Mouse (Mus musculus) bone marrow macrophage, adult 2 months (primary cell): ENCODE results near the gene Cadm2. TPM values are rescaled to one million over a fixed set of nuclear protein-coding genes. Genes with fewer than 3 reads are reported as not detected.

Source experiments
- H3K27ac ChIP-seq: 2 replicates; pipeline ENCODE4 v1.5.1; 2012; ENCODE audit warnings: low read depth, low read length; ENCODE audit not compliant: insufficient read depth
- H3K4me1 ChIP-seq: 2 replicates; pipeline ENCODE4 v1.6.1; 2012; ENCODE audit warnings: low read length; ENCODE audit not compliant: control insufficient read depth, insufficient read depth
- H3K4me3 ChIP-seq: 2 replicates; pipeline ENCODE4 v1.5.1; 2012; ENCODE audit warnings: mild to moderate bottlenecking, low read length, moderate library complexity; ENCODE audit not compliant: insufficient read depth
- CTCF ChIP-seq: IDR thresholded peaks from 2 replicates; pipeline ENCODE4 v1.5.1; 2012; ENCODE audit warnings: low read depth, mild to moderate bottlenecking, low read length, moderate library complexity
- POLR2A ChIP-seq: IDR thresholded peaks from 2 replicates; pipeline ENCODE4 v1.6.1; 2012; ENCODE audit warnings: mild to moderate bottlenecking, low read depth, low read length, borderline replicate concordance
- polyA plus RNA-seq: library from polyadenylated mRNA; stranded (reverse); fragments of >200 nt; gene quantifications from 2 replicates; pipeline ENCODE4 v1.2.4, GENCODE M21; 2012; ENCODE audit not compliant: missing spikeins, insufficient read depth, insufficient read length

Gene Cadm2
- polyA plus RNA-seq, 1 experiment = not detected

DNA sequence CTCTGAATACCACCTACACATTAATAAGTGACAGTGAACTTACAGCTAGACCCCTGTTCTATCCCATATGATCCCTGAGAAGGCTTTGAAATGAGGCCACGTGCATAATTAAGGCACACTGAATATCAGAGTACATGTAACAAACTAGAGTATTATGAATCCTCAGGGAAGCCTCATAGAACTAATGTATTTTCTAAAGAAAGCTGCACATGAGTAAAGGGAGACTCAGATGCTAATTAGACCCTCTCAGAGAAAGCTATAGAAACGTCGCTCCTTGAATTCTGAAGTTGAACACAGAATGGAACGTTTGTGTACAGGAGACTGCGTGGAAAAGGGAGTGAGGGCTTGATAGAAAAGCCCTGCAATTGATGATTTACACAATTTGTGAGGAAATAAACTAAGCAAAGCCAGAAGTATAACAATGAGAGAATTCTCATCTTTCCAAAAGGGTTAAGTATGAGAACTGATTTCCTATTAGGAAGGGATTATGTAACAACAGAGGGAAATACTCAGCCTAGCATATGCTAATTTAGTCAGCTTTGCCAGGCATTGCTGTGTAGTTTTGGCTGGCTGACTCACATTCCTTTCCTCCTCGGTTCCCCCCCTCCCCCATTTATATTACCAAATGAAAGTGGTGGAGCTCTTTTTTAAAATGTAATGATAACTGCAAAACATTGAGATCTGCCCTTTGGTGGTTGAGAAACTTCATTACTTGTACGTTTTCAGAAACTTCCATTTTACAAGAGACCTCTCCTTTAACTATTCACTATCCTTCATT lies 9.6 kb downstream of the Cadm2 start:
- no peak overlapping the region for H3K4me3 ChIP-seq
- 0 out of 2 replicates have a peak, but pooled peaks cover 2% of the 10 kb centered on the region for H3K4me1 ChIP-seq
- no peak overlapping the region for H3K27ac ChIP-seq
- no peak for TF ChIP-seq CTCF
- TF ChIP-seq POLR2A = no peak

DNA sequence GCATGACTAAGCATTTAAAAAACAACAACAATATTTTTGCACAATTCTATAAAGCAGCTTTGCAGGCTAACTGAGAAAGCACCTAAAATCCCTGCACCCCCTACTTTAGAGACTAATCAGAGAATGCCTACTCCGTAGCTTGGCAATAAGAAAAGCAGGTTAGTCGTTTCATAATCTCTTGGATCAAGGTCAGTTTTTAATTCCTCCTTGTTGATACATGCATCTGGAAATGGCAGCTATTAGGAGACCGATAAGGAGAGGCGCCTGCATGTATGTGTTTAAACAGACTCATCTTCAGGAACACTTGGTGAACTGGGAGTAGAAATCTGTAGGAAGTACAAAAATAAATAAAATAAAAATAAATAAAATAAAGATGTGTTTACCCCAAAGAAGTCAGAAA lies 11.6 kb downstream of the Cadm2 start:
- H3K4me3 ChIP-seq = no peak overlapping the region
- no peaks in the 10 kb centered on the region for H3K4me1 ChIP-seq
- H3K27ac ChIP-seq = no peak overlapping the region
- TF ChIP-seq POLR2A (no peak), CTCF (no peak)

DNA sequence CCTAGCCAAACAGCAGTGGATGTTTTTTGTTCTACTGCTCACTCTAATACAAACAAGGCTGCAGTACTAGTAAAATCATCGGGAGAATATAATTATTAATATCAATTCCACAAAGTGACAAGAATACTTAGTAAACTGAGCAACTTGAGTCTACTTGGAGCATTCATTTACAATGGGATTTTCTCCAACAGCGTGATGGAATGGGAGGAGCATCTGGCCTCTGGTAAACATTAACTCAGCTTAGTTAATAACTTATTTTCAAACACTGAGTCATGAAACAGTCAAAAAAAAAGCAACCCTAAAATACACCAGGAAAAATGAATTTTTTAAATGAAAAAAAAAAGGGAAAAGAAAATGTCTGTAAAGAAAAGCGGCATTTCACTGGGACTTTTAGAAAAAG lies 12.2 kb downstream of the Cadm2 start:
- H3K4me1 ChIP-seq = no peaks in the 10 kb centered on the region
- H3K27ac ChIP-seq = no peak overlapping the region
- TF ChIP-seq CTCF (no peak), POLR2A (no peak)
- H3K4me3 ChIP-seq = no peak overlapping the region

DNA sequence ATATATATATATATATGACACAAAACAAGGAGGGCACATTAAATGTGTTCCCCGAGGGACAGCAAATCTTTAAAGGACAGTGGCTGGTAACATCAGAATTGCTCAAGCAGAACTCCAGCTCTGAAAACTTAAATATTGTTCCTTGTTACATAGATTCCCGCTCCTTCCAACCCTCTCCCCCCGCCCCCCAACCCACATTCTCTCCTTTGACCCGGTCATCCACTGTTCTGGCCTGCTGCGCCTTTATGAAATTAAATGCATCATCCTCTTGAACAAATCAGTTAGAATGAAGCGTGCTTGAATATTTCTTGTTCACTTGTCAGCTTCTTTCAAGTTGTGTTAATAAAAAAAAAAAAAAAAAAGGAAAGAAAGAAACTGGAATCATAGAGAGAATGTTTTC lies 15.0 kb downstream of the Cadm2 start:
- H3K4me1 ChIP-seq = no peaks in the 10 kb centered on the region
- TF ChIP-seq CTCF (no peak), POLR2A (no peak)
- no peak overlapping the region for H3K27ac ChIP-seq
- no peak overlapping the region for H3K4me3 ChIP-seq

DNA sequence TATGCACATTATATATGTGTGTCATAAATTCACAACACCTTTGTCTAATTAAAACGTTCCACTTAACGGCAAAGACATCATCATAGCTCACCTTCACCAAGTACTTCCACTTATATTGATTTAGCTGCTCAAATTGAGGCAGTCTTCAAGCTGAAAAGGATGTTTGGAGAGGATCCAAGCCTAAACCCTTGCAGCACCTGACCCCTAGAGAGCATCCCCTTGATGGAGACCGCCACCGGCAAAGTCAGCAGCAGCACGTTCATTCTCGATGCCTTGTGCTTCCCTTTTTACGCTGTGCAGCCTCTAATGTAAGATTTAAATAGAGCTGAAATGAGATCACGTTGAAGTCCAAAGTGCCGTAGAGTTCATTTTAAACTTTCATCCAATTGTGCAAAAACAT lies 20.7 kb downstream of the Cadm2 start:
- Histone ChIP-seq H3K4me1 (no peaks in the 10 kb centered on the region), H3K27ac (no peak overlapping the region), H3K4me3 (no peak overlapping the region)
- TF ChIP-seq POLR2A (no peak), CTCF (no peak)

DNA sequence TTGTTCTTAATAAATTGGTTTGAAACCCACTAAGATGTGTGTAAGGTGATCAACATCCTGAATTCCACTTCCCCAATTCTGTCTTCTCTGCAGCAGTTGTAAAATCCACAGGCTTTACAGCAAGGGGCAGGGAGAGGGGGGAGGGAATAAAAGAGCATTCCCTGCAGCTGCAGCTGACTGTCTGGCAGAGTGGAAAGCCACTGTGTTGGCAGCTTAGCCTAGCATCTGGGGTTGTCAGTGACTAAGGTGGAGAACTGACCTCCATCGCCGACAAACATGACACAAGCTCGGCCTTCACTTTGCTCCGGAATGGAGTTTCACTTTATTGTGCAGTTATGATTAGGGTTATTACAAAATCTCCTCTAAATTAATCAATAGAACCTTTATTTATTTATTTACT lies 21.9 kb downstream of the Cadm2 start:
- no peak for TF ChIP-seq POLR2A
- no peak for TF ChIP-seq CTCF
- Histone ChIP-seq H3K4me1 (no peaks in the 10 kb centered on the region), H3K4me3 (no peak overlapping the region), H3K27ac (no peak overlapping the region)

DNA sequence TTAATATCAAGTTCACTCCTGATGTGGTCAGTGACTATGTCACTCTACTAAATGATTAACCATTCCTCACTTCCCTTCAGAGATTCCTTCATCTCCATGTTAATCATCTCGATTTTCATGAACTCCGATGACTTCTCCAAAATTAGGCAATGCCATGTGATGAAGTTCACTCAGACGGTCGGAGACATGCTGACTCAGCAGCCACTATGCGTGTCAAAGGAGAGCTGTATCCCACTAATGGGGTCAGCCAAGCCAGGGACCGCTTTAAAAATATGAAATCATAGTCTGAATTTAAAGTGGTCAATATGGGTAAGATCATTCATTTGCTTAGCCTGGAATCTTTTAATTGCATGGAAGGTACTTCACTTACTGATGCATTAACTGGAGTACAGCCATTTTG lies 29.7 kb downstream of the Cadm2 start:
- H3K4me3 ChIP-seq = no peak overlapping the region
- no peak overlapping the region for H3K27ac ChIP-seq
- H3K4me1 ChIP-seq = no peaks in the 10 kb centered on the region
- no peak for TF ChIP-seq CTCF
- TF ChIP-seq POLR2A = no peak

DNA sequence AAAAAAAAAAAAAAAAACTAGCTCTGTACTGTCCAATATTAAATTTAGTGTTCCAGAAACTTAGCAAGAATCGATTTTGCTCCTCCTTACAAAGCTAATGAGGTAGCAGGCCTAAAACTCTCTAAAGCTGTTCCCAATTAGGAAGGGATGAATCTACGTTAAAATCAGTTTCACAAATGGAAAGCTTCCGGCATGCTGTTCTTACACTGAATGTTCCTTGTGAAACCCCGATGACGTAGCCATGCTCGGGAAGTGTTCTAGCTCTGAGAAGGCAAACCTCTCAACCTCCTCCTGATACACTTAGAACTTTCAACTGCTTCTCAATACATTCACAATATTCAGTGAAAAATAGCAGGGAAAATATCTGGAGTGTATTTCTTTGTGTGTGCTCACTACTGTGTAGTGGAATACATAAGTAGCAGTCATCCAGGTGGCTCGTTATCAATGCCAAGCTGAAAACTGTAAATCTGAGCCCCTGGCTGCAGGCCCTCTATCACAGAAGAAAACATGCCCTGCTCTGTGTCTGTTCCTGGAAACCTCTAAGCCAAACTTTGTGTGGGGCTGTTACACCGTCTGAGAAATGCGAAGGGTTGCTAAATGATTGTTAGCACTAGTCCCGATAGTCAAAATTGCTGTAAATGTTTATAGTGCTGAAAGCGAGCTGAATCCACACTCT lies 41.7 kb downstream of the Cadm2 start:
- Histone ChIP-seq H3K27ac (no peak overlapping the region), H3K4me3 (no peak overlapping the region), H3K4me1 (no peaks in the 10 kb centered on the region)
- TF ChIP-seq POLR2A (no peak), CTCF (no peak)

DNA sequence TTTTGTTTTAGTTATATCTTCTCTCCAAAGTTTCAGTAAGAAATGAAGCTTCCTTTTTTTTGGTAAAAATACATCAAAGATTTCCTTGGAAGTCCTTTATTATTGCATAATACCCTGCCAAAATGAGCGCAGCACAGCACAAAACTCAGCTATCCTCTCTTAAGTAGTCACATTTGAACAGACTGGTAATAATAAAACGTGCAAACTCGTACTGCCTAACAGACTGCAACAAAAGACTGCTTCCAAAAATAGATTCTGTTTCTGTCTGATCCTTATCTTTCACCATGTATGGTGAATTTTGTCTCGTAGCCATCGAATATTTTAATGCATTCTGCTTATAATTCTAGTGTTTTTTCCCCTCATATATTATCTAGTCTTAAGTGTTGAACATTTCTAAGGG lies 45.2 kb downstream of the Cadm2 start:
- no peak for TF ChIP-seq CTCF
- Histone ChIP-seq H3K27ac (no peak overlapping the region), H3K4me3 (no peak overlapping the region), H3K4me1 (no peaks in the 10 kb centered on the region)

DNA sequence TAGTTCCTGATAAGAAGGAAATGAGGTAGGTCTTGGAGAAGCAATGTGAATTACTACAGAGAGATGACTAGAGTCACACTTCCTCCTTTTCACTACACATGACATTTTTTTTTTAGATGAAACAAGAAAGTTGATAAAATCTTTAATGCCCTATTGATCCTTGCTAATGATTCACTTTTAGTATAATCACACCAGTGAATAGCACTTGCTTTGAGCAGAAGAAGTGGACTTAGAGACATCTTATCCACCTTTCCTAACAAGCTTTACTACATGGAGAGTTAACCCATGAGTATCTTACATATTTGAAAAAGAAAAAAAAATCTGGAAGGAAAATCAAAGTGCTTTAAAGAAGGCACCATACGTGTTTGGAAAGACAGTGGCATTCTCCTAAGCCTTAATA lies 93.7 kb downstream of the Cadm2 start:
- no peak overlapping the region for H3K4me3 ChIP-seq
- no peaks in the 10 kb centered on the region for H3K4me1 ChIP-seq
- TF ChIP-seq CTCF (no peak), POLR2A (no peak)
- no peak overlapping the region for H3K27ac ChIP-seq

DNA sequence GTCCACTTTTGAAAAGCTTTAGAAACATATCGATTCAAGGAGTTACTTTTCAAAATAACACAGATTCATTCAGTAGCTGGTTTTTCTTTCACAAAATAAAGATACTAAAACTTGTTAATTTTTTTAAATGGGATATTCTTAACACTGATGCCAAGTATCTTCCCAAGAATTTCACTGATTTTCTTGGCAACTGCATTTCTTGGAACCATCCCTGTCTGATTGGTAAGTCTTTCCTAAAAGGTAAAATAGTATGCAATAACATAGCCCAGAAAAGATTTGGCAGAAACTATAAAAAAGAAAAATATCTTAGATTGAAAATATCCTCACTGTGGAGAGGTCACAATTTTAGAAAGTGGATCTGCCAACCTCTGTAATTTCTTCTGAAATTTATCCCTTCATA lies 95.8 kb downstream of the Cadm2 start:
- no peak overlapping the region for H3K27ac ChIP-seq
- H3K4me1 ChIP-seq = no peaks in the 10 kb centered on the region
- H3K4me3 ChIP-seq = no peak overlapping the region
- TF ChIP-seq CTCF = no peak
- no peak for TF ChIP-seq POLR2A
